Mouse (Mus musculus) right cerebral cortex, postnatal 25 days (tissue): ENCODE measurements around the gene Clec11a.

ENCODE experiments used
- DNase-seq: peaks from one replicate; pipeline ENCODE4 v3.0.0; 2022

Clec11a gene

DNA sequence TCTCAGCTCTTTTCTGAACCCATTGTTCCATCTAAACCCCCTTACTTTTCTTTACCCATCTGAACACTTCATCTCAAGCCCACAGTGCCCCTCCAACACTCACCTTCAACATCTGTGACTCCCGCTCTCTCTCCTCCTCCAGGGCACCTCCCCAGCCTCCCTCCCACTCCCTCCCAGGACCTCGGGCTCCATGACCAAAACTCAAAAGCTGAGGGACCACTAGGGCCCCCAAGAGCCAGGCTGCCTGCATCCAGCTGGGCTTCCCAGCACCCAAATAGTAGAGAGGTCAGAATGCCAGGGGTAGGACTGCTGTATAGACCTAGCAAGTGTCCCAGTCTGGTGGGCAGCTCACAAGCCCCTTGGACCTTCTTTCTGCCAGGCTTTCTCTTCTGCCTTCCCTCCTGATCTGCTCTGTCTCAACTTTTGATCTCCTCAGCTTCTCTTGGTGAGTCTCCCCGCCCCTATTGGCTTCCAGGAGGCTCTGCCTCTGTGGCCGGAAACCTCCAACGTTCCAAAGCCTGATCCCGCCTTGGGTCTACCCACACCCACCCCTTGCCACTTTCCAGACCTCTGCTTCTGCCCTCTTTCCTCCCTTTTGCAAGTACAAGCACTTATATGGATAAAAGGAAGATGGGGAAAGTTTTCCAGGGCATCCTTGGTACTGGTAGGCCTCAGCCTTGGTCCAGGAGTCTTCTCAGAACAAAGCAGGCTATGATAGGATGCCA lies at the start of gene Clec11a:
Gene Clec11a (minus strand): TSS at position 387 of the 725 bp plus-strand sequence.
- DNase-seq: no peak

DNA sequence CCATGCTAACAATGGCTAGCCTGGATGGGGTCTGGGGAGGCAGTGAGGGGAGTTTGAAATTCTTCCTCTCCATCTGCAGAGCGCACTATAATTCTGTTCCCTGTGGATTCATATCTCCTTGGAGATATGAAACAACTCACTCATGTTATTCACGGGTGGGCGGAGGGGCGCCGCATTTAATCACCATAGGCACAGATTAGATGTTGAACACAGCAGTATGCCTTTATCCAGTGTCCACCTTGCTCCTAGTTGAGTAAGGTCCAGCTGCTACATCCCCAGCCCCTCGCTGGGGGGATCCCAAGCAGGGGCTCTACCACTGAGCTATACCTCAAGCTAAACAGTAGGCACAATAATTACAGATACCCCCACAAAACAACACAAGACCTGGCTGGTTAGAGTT lies 48.7 kb upstream of the Clec11a start:
- no peak for DNase-seq

DNA sequence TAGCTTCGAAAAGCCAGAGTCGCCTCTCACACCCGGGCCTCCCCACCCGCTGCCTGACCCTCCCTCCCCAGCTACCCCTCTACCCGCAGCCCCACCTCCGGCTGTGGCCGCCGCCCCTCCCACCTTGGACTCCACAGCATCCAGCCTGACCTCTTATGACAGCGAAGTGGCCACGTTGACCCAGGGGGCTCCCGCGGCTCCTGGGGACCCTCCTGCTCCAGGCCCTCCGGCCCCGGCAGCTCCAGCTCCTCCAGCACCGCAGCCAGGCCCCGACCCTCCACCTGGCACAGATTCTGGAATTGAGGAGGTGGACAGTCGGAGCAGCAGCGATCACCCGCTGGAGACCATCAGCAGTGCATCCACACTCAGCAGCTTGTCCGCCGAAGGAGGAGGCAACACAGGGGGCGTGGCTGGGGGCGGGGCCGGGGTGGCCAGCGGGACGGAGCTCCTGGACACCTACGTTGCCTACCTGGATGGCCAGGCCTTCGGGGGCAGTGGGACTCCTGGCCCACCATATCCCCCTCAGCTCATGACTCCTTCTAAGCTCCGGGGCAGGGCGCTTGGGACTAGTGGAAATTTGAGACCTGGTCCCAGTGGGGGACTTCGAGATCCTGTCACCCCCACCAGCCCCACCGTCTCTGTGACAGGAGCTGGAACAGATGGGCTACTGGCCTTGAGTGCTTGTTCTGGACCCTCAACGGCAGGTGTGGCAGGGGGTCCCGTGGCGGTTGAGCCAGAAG lies 47.1 kb upstream of the Clec11a start:
- no peak for DNase-seq

DNA sequence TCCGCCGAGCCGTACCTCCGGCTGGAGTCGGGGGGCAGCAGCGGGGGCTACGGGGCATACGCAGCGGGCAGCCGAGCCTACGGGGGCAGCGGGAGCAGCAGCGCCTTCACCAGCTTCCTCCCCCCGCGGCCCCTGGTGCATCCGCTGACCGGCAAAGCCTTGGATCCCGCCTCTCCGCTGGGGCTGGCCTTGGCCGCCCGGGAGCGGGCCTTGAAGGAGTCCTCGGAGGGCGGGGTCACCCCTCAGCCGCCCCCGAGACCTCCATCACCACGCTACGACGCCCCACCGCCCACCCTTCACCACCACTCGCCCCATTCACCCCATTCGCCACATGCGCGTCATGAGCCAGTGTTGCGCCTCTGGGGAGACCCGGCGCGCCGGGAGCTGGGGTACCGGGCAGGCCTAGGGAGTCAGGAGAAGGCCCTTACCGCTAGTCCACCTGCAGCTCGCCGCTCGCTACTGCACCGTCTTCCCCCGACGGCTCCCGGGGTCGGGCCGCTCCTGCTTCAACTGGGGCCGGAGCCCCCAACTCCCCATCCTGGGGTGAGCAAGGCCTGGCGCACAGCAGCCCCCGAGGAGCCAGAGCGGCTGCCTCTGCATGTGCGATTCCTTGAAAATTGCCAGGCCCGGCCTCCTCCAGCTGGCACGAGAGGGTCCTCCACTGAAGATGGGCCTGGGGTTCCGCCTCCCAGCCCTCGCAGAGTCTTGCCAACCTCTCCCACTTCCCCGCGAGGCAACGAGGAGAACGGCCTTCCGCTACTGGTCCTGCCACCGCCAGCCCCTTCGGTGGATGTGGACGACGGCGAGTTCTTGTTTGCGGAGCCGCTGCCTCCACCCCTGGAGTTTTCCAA lies 46.3 kb upstream of the Clec11a start:
- DNase-seq: peak; percentile 67

DNA sequence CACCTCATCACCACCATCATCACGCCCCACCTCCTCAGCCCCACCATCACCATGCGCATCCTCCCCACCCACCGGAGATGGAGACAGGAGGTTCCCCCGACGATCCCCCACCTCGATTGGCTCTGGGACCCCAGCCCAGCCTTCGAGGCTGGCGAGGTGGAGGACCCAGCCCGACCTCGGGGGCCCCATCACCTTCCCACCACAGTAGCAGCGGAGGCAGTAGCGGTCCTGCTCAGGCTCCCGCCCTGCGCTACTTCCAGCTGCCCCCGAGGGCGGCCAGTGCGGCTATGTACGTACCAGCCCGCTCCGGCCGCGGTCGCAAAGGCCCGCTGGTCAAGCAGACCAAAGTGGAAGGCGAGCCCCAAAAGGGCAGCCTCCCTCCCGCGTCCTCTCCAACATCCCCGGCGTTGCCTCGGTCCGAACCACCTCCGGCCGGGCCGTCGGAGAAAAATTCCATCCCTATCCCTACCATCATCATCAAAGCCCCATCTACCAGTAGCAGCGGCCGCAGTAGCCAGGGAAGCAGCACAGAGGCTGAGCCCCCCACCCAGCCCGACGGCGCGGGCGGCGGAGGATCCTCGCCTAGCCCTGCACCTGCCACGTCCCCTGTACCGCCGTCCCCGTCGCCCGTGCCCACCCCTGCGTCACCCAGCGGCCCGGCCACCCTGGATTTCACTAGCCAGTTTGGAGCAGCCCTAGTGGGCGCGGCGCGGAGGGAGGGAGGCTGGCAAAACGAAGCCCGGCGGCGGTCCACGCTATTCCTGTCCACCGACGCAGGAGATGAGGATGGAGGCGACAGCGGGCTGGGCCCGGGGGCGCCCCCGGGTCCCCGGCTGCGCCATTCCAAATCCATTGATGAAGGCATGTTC lies 45.4 kb upstream of the Clec11a start:
- DNase-seq: peak; percentile 39

DNA sequence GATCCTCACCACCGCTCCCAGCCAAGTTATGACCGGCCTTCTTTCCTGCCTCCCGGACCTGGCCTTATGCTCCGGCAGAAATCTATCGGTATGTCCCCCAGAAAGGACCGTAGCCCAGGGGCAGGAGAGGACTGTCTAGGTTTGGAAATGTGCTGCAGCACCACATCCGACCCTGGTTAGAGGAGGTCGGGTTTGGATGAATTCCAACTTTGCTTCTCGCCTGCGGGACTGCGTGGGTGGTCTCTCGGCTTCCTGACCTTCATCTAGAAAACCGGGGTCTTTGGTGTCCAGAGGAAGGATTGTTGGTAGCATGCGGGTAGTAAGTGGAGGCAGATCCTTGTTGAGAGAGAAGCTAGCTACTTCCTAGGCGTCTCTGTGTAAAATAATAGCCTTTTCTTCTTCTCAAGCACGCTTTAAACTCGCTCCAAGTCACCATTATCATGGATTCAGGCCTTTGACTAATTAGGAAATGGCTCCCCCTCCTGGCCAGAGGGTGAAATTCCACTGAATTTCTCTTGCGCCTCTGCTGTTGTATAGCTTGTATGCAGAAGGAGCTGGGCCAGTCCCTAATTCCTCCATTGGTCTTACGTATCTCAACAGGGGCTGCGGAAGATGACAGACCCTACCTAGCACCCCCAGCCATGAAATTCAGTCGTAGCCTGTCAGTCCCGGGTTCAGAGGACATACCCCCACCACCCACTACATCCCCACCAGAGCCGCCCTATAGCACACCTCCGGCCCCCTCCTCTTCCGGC lies 44.4 kb upstream of the Clec11a start:
- DNase-seq: peak; percentile 74

DNA sequence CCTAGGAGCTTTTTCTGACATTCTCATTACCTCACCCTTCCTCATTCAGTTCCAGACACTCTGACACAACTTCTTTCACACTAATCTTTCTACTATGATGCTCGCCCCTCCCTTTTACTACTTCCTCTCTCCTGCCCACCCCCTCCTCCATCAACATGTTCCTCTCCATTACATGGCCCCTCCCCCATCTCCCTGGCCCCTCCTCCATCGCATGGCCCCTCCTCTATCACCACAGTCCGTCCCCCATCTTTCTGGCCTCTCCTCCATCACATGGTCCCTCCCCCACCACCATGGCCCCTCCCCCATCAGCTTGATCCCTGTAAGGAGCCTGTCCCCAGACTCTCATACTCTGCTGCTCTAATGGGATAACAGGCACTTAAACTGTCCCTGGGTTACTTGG lies 42.3 kb upstream of the Clec11a start:
- DNase-seq: no peak

DNA sequence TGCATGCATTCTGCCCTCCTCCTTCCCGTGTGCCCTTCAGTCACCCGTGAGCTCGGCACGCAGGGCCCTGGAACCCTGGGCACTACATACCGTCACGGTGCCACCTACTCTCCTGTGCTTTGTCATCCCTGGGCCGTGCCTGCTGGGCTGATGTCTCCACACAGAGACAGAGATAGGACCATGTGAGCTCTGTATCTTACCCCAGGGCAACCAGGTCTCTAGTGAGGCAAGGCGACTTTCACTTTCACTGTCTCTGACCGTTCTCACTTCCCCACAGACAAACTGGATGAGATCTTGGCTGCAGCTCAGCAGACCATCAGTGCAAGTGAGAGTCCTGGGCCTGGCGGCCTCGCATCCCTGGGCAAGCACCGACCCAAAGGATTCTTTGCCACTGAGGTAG lies 37.9 kb upstream of the Clec11a start:
- no peak for DNase-seq

DNA sequence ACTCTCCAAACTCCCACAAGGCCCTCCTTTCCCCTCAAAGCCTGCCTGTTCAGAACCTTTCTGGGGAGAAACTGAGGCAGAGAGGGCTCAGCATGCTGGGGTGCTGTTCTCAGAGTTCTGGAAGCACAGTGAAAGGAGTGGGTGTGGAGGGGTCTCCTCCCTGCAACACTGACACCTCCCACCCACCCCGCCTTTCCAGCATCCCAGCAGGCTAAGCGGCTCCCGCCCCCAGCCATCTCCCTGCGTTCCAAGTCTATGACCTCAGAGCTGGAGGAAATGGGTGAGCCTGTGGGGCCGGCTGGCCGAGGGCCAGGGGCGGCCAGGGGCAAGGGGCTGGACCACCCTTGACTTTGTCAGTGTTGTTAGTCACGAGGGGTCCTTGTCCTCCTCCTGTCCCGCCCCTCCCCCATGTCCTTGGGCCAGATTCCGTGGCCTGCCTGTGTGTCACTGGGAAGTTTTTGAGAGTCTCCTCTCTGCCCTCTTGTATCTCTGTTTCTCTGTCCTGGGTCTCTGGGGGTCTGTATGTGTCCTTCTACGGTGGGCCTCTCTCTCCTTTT lies 36.8 kb upstream of the Clec11a start:
- DNase-seq: no peak

DNA sequence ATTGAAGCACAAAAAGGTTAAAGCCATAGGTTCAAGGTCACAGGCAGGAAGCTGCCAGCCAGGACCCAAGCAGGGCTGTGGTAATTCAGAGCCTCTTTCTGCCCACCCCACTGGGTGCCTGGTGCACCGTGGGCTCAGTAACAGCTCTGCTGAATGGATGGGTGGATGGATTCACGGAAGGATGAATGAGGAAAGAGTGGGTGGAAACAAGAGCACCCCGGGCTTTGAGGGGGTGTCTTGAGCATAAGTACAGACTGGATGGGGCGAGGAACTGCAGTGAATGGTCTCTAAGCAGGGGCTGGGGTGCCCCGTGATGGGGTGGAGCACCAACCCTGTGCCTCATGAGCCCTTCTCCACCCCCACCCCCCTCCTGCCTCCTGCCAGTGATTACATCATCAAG lies 35.0 kb upstream of the Clec11a start:
- DNase-seq: no peak

DNA sequence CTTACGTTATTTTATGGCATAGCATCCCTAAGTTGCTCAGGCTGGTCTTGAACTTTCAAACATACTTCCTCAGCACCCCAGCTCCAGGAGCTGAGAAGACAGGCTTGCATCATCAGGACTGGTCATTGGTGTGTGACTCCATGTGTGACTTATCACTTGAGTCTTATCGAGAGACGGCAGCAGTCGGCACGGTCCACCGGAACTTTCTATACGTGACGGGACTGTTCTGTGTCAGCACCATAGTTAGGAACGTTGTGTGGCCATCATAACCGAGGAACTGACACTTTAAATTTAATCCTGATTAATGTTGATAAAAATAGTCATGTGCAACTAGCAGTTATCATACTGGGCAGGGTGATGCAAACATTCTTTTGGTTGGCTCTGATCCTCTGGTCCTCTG lies 34.4 kb upstream of the Clec11a start:
- DNase-seq: no peak

DNA sequence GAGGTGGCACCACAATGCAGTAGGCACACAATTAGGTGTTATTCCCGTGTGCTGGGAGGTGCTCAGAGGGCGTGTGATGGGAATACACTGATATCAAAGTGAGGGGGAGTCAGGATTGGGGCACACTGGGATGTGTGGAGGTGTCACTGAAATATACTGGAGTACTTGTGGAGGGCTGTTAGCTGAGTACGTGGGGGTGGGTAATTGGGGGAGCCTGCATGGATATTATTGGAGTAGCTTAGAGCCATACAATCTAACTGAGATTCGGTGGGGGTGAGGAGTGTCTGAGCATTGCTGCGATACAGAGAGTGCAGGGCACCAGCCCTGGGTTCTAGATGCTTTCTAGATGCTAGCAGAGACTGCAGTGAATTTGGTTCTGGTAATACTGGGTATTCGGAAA lies 33.5 kb upstream of the Clec11a start:
- DNase-seq: no peak

DNA sequence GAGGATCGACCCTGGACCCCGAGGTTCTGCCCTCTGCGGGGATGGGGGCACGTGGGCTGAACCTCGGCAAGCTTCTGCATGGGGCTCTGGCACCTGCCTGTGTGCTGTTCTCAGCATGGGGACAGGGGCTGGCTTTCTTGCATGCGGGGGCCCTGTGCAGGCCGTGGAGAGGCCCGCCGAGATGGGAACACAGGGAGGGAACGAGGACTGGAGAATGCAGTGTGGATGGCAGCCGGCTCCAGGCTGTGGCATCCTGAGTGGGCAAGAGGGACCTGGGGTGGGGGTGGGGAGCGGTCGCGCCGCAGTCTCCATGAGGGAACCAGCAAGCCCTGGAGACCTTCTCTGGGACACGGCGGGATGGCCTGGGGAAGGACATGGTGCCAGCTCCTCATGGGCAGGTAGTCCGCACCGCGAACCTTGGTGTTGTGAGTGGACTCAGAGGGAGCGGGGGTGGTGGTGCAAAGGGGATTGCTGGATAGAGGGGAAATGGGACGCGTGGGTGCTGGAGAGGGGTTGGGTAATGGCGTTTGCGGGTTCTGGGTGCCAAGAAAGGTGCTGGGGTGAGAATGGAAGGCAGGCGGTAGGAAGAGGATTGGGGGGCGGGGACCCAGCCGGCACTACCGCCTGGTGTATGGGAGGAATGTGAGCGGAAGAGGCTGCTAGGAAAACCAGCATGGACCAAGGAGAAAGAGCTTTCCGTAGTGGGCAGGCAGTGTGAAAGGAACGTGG lies 30.6 kb upstream of the Clec11a start:
- no peak for DNase-seq

DNA sequence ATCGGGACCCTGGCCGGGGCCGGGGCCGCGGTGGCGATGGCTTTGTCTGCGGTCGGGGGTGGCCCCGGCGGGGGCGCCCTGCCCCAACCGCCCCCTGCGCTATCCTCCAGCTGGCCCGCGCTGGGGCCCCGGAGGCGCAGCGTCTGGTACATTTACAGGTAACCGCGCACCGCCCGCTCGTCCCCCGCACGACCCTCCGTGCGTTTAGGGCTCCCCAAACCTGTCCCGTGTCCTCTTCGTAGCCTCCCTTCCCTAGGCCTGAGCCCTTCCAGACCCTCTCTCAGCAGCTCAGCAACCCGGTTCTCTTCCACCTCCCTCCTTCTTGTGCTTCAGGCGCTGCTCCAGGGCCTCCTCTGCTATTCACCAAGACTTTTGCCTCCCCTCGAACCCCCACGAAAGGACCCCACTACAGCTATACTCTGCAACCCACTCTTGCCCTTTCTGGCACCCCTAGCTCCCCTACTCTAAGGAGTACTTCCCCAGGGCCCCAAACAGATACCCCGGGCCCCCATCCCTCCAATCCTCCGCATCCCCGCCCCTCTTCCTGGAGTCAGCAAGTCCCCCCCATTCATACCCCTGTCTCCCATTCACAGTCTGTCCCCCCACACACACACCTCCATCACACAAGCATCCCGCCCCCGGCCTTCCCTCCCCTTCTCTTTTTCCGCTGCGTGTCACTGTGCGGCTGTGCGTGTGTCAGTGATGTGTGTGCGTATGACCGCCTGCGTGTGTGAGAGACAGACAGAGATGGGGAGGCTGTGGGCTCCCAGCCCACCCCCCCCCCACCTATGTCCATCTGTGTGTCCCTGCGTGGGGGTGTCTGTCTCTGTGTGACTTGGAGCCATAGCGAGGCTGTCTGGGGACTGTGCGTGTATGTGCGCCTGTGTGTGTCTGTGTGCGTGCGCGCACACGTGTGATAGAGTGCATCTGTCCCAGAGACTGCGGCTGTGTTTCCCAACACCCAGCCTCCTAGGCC lies 29.6 kb upstream of the Clec11a start:
- DNase-seq: no peak

DNA sequence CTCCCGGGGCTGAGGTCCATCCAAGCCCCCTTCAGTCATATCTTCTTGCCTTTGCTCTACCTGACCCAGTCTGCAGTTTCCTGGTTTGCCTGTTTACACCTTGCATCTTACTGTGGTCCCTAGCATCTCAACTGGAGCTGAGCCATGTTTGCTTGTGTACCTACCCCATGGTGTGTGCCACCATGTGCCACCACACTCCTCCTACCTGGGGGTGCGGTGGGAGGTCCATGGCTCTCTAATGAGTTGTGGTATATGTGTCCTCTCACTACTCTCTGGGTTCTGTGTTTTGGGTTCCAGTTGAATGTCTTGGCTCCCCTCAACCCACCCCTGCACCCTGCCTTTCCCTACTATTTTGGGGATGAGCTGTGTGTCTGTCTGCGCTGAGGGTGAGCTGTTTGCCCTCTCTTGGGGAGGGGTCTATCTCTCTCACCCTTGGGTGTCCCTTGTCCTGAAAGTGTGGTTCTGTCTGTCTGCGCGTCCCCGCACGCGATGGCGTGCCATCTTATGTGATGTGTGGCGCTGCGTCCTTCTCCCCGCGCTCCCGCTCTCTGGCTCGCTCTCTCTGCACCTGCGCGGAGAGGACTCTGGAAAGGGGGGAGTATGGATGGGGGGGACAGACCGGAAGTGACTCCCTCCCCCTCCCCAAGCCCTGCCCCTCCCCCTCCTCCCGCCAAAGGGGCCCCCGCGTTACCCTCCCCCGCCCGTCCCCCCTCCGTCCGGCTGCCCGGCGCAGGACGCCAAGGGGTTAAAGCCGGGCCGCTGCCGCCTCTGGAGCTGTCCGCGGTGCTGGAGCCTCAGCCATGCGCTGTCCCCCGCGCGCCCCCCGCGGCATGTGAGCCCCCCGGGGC lies 28.6 kb upstream of the Clec11a start:
- no peak for DNase-seq

DNA sequence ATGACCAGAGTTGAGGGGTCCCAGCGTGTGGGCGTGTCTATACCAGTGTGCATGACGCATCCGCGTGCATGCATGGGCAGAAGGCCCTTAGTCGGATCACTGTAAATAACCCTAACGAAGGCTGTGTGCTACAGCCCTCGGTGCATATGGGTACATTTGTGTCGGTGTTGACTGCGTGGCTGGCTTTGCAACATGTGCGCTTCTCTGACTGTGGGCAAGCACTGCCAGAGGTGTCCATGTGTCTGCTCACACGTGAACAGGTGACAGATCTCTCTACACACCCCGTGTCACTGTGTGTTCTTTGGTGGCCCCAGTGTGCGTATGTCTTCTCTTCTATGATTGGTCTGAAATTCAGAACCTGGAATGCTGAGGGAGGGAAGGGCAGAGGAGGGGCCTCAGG lies 27.4 kb upstream of the Clec11a start:
- no peak for DNase-seq

DNA sequence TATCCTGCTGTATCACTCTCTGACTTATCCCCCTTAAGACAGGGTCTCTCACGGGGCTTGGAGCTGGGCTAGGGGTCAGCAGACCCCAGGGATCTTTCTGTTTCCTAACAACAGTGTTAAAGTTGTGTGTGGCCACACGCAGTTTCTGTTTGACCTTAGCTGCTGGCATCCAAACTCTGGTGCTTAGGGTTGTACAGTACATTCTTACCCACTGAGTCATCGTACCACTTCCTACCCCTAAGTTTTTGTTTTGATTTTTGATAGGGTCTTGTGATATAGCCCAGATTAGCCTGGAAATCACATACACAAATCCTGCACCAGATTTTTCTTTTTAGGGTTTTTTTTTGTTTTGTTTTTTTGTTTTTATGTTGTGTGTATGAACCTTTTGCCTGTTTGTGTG lies 25.6 kb upstream of the Clec11a start:
- DNase-seq: no peak

DNA sequence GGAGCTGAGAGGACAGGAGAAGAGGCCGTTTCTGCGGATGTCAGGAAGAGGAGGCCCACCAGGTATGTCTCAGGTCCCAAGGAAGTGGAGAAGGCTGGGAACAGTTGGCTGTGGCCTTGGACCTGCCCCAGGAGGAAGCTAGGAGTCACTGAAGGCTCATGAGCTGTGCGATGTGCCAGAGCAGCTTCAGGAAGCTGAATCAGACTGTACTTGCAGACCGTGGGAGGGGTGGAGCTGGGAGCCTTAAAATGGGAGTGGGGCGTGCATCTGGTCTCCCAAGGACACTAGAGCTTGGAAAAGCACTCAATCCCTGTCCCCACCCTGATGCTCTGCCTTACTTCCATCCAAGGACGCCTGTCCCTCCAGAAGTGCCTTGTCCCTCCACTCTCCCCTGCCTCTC lies 19.9 kb upstream of the Clec11a start:
- DNase-seq: no peak

DNA sequence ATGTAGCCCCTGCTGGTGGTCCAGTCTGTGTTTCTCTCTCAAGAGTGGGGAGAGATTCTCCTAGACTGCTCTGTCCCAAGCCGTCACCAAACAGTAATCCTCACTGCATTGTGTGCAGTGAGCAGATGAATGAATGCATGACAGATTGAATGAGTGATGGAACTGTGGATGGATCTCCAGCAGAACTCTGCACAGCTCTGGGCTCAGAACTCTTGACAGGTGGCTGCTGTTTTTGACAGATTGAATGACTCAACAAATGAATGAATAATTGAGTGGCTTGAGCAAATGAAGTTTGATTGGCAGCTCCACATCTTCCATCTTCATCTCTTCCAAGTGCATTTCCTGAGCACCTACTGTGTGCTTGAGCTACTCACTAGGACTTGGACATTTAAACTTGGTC lies 15.6 kb upstream of the Clec11a start:
- no peak for DNase-seq
